Mouse (Mus musculus): ENCODE results near the gene Zfand3.

GRCm38 (mm10) chr17:29998566-29999295 is 5.8 kb upstream of the Zfand3 start:
- TF ChIP-seq CTCF (IDR thresholded peaks at IDR 0.05; ENCODE audit: control insufficient read depth, insufficient read depth, insufficient replicate concordance, low read depth, low read length) (no peak), POLR2A (IDR thresholded peaks at IDR 0.05; ENCODE audit: control insufficient read depth, low read depth, low read length) (no peak)
